Mouse (Mus musculus) T-helper 17 cell (primary cell): ENCODE measurements around the gene Gm6408.
"Not testable (repeated sequence)": the region's sequence is repeated elsewhere in the genome, so short reads cannot be mapped to it uniquely, and the experiment has no call there.

Source experiments
- in situ Hi-C, 2 experiments: fragments of 300-600 bp; cut with MboI, MseI; formaldehyde crosslinking; loops; 1 replicate in 1 of 2; 2 replicates in 1 of 2; pipeline ENCODE4 v1.15.1; 2025; ENCODE audit warnings: high pct_unique_total_duplicates in 2 of 2

Gene Gm6408

DNA sequence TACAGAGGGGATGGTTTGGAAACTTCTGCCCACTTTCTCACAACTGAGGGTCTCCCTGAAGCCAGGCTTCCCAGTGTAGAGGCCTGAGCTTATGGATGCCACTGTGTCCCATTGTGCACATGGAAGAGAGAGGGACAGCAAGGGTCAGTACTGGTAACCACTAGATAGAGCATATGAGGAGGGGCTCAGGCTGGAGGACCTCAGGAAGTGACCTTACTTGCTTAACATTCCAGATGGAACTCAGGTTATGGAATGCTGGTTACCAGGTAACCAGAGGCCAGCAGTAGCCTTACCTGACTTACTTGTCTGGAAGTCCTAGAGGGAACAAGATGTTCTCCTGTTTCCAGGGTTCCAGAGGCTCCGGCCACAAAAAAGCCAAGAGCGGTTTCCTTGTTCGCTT lies at the start of gene Gm6408:
Gene Gm6408, plus strand, starts transcription at position 301 of the 400 bp plus-strand sequence.
- in situ Hi-C loops = loop anchor here (5.0 to 10.0 kb wide), 2 partner anchors 297 to 324 kb away; partner anchors contain the start of gene 1700001J03Rik (in 1 of the 2)

DNA sequence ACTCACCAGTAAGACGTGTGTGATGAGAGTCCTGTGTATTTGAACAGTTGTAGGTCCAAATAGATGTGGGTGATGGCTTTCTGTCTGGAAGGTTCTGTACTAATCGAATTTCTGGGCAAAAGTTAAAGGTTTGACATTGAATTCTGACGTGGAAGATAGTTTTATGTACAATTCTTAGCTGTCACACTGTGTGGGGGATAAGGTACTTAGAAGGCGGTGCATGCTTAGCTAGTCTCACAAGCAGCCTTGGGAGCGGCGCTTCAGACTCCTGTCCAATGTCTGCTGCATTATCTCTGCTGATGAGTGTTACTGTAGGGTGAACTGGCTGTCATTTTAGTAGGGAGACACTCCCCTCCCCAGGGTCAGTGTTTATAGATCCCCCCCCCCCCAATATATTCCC lies 49.3 kb upstream of the Gm6408 start:
- in situ Hi-C loops = no loop called here

DNA sequence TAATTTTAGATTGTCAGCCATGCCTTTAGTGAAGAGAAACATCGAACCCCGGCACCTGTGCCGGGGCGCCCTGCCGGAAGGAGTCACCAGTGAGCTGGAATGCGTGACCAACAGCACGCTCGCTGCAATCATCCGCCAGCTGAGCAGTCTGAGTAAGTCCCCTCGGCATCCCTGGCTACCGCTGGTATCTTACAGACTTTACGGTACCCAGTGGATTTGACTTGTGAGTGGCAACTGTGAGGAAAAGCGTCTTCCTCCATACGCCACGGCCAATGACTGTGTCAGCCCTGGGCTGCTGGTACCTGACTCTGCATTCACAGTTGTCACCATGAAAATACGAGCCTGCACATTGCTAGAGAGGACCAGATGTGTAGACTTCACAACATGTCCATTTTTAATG lies 46.4 kb upstream of the Gm6408 start:
- in situ Hi-C loops = no loop called here

DNA sequence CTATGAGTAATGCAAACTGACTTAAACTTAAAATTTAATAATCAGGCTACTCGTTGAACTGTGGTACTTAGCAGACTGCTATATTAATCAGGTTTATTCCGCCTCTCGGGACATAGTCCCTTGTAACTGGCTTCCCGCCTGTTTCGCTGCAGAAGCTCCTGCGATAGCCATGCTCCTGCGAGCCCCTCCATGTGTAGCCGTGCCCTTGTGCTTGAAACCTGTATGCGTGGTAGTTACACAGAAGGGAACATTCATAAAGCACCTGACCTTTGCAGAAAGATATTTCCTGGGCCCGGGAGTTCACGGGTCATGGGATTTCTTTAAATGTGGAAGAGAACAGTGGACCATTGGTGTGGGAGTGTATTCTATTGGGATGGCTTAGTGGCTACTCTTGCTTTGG lies 45.0 kb upstream of the Gm6408 start:
- in situ Hi-C loops = no loop called here

DNA sequence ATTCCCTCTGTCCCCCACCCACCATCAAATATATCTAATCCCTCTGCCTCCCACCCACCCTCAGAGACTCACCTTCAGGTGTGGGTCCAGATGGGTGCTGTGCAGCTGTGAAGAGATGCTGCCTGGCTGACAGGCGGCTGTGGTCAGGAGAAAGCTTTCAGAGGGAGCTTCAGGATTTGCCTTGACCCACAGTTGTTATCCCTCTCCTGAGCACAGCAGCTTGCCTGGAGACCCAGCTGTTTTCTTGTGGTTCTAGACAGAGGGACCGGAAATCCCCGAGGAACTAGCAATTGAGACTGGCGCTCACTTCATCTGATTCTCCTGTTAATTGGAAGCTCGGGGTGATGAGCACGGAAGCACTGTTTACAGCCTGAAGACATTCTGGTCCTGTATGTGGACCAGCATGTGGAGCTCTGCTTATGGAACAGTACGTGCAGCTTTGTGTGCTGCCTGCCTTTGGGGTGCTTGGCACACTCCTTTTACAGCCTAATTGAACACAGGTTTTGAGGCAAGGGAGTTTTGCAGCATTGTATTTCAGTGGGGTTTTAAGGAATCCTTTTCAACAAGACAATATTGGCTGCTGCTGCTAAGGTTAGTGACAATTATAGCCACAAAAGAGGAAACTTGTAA lies 42.5 kb upstream of the Gm6408 start:
- in situ Hi-C loops = no loop called here

DNA sequence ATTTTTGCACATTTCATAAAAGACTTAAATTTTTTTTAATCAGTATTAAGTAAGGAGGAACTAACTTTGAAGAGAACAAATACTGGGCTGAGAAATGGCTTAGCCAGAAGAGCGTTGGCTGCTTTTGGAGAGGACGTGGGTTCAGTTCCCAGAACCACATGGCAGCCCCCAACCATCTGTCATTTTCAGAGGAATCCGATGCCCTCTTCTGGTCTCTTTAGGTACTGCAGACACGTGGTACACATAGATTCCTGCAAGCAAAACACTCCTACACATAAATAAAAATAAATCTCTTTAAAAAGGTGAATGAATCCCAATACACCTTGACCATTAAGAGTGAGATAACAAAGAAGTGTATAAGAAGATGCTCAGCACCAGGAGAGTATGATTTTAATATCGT lies 41.5 kb upstream of the Gm6408 start:
- in situ Hi-C loops = loop anchor here in 1 of 2 experiments (5.0 kb wide), 1 partner anchor 1707 kb away; no protein-coding TSS in a partner anchor

DNA sequence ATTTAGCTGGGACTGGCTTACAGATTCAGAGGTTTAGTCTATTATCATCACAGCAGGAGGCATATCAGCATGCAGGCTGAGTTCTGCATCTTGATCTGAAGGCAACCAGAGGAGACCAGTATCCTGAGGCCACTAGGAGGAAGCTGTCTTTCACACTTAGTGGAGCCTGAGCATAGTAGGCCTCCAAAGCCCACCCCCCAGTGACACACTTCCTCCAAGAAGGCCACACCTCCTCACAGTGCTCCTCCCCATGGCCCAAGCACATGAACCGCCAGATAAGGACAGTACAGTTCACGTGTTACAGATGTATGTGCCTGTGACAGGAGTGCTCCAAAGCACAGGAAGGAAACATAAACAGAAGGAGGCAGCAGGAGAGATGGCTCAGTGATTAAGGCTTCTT lies 39.0 kb upstream of the Gm6408 start:
- in situ Hi-C loops = loop anchor here in 1 of 2 experiments (5.0 kb wide), 1 partner anchor 1705 kb away; no protein-coding TSS in a partner anchor

DNA sequence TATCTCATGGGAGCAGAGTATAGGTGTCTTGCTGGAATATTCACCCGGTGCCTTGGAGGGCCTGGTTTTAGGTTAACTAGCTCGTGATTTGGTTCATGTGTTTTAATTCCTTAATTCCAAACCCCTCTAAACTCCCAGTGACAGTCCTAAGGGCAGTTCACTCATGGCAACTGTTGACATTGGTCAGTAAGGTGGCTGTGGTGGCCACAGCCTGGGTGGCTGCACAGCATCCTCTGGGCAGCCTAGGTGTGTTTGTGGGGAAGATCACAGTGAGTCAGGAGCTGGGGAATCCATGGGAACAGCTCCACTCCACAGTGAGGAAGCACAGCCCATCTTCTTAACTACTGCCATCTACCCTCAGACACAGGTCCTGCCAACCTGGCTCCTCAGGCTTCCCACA lies 35.1 kb upstream of the Gm6408 start:
- in situ Hi-C loops = no loop called here

DNA sequence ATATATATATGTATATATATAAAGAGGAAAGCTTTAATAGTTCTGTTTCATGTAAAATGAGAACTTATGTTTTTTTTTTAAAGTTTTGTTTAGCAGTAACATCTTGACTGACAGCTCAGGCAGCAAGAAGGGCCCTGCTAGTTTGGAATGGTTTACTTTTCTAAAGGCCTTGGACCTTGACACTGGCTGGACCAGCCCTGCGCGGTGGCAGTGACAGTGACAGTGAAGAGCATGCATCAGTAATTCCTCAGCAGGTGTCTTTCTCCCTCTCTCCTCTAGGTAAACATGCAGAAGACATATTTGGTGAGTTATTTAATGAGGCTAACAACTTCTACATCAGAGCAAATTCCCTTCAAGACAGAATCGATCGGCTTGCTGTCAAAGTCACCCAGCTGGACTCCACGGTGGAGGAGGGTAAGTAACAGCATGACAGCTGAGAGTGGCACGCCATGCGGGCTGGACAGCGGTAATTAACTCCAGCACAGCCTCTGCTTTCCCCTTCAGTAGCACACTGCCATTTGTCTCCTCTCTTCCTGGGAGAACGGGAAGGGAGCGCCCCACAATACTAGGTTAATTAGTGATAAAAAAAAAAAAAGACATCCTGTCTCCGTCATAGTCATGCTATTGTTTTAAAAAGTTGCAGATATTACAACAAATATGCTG lies 30.0 kb upstream of the Gm6408 start:
- in situ Hi-C loops = no loop called here

DNA sequence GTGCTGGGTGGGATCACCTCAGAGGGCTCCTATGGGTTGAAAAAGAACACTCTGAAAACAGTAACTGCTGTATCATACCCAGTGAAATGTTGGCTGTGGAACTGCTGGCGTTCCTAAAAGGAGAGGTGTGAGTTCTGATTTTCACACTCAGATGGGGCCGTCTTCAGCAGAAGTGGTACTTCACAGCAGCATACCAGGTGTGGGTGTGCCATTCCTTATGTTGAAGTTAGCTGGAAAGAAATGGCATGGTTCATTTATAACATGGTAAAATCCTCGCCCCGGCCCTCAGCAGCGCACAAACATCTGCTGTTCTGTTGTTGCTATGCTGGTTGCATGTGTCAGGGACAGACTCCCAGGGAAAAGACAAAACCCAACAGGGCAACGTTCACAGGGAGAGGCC lies 28.2 kb upstream of the Gm6408 start:
- in situ Hi-C loops = no loop called here

DNA sequence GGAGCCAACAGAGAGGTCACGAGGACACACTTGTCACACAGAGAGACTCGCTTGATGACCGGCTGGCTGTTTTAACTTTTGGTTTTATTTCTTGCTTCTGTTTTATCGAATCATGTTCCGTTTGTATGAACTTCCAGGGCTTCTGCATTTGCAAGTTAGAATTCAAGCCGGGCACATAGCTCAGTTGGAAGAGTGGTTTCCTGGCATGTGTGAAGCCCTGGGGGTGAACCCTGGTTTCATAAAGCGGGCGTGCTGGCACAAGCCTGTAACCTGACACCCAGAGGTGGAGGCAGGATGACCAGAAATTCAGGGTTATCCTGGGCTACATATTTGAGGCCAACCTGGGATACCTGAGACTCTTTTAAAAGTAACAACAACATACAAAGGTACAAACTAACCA lies 20.2 kb upstream of the Gm6408 start:
- in situ Hi-C loops = no loop called here

DNA sequence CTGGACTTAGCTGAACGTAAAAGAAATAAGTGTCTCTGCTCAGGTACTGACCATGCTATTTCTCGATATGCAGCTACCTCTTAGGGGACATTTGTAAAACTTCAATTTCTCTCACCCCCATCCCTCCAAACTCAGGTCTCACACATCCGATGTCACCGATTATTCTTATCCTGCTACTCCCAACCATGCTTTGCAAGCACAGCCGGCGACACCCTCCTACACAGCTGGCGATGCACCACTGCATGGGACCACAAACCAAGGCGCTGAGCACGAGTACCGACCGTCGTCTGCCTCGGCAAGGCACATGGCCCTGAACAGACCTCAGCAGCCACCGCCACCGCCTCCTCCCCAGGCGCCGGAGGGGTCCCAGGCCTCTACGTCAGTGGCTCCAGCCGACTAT lies 15.1 kb upstream of the Gm6408 start:
- in situ Hi-C loops = no loop called here

DNA sequence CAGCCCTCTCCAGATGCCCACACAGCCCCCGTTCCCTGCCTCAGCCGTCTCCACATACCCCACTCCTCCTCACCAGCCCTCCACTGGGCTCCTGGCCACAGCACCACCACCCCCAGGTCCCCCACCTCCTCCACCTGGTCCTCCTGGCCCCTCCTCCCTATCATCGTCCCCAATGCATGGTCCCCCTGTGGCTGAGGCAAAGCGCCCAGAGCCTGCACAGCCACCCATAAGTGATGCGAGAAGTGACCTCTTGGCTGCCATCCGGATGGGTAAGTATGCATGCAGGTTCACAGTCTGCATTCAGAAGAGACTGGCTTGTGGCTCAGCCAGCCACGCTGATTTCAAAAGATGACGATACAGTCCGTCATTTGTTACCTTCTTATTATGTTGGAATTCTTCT lies 13.5 kb upstream of the Gm6408 start:
- in situ Hi-C loops = no loop called here

DNA sequence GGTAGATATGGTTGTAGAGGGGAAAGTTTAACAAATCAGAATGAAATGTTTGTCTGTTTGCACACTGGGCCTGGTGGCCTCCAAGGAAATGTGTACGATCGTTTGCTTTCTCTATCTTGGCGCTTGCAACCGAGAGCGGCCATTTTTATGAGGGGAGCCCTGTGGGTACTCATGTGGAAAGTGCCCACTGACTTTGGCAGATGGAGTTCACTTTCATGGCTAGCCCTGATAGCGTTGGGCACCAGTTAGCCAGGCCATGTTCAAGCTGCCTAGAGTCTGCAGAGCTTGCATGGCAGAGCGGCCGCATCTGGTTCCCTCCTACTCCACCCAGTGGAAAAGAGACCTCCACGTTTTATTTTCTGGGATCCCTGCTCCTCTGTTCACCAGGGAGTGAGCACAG lies 10.9 kb upstream of the Gm6408 start:
- in situ Hi-C loops = no loop called here

DNA sequence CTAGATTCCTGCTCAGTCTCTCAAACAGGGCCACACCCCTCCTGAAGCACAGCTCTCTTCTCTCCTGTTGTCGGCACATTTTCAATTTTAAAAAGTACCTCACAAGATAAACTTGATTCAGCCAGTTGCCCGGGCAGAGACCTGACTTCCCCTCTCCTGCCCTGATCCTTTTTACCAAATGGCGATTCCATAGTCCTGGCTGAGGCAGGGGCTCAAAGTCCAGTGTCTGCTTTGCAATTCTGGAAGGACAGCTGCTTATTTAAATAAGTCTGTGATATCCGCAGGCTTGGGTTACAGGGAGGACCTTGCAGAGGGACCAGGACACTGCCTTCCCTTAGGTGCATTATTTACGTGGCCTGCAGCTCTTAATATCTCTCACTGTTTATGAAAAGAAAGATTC lies 10.5 kb upstream of the Gm6408 start:
- in situ Hi-C loops = no loop called here

DNA sequence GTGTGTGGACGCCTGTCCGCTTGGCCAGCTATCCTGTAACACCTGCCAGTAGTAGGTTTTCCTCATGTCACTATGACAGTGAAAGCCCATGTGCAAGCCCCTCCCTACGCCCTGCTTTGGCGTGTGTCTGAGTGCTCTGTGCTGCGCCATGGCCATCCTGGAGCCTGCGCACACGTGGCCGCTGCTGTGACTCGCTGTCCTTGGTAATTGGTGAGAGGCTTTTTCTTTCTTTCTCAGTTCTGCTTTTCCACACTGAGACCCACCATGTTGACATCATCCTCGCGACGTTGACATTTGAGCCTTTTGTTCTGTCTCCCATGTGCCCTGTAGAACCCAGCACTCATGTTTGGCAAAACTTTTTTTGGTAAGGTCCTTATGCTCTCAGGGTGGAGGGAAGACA lies 9.9 kb upstream of the Gm6408 start:
- in situ Hi-C loops = no loop called here

DNA sequence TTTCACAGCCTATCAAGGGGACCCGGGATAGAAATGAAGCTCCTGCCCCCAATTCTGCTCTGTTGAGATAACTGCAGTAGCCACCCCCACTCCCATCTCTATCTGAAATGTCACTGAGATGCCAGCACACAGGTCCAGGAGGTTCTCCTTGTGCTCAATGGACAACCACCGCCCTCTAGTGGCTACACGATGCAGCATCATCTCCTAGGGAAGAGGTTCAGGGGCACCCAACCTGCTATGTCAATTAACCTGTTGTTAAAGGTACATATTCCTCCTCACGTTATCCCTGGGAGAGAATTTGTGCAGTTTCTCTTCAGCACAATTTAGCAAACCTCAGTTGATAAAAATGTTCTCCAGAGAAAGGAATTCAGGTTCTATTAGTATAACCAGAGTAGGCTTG lies 2.2 kb upstream of the Gm6408 start:
- in situ Hi-C loops = not testable (repeated sequence)

DNA sequence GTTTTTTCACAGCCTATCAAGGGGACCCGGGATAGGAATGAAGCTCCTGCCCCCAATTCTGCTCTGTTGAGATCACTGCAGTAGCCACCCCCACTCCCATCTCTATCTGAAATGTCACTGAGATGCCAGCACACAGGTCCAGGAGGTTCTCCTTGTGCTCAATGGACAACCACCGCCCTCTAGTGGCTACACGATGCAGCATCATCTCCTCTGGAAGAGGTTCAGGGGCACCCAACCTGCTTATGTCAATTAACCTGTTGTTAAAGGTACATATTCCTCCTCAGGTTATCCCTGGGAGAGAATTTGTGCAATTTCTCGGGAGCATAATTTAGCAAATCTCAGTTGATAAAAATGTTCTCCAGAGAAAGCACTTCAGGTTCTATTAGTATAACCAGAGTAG lies 7.2 kb downstream of the Gm6408 start:
- in situ Hi-C loops = loop anchor here in 1 of 2 experiments (10.0 kb wide), 1 partner anchor 304 kb away; the partner anchor contains the start of gene 1700001J03Rik

DNA sequence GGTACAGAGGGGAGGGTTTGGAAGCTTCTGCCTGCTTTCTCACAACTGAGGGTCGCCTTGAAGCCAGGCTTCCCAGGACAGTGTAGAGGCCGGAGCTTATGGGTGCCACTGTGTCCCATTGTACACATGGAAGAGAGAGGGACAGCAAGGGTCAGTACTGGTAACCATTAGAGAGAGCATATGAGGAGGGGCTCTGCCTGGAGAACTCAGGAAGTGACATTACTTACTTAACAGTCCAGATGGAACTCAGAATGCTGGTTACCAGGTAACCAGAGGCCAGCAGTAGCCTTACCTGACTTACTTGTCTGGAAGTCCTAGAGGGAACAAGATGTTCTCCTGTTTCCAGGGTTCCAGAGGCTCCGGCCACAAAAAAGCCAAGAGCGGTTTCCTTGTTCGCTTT lies 9.3 kb downstream of the Gm6408 start, which contains the start of gene Gm6370:
Gene Gm6370, plus strand, starts transcription at position 301 of the 400 bp plus-strand sequence.
- in situ Hi-C loops = loop anchor here in 1 of 2 experiments (5.0 kb wide), 1 partner anchor 36 kb away; the partner anchor contains the start of gene Gm3404

DNA sequence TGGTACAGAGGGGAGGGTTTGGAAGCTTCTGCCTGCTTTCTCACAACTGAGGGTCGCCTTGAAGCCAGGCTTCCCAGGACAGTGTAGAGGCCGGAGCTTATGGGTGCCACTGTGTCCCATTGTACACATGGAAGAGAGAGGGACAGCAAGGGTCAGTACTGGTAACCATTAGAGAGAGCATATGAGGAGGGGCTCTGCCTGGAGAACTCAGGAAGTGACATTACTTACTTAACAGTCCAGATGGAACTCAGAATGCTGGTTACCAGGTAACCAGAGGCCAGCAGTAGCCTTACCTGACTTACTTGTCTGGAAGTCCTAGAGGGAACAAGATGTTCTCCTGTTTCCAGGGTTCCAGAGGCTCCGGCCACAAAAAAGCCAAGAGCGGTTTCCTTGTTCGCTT lies 20.3 kb downstream of the Gm6408 start, which contains the start of gene 4930449I24Rik:
Gene 4930449I24Rik, plus strand, starts transcription at position 301 of the 400 bp plus-strand sequence.
- in situ Hi-C loops = not testable (repeated sequence)

DNA sequence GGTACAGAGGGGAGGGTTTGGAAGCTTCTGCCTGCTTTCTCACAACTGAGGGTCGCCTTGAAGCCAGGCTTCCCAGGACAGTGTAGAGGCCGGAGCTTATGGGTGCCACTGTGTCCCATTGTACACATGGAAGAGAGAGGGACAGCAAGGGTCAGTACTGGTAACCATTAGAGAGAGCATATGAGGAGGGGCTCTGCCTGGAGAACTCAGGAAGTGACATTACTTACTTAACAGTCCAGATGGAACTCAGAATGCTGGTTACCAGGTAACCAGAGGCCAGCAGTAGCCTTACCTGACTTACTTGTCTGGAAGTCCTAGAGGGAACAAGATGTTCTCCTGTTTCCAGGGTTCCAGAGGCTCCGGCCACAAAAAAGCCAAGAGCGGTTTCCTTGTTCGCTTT lies 32.1 kb downstream of the Gm6408 start, which contains the start of gene Gm3402:
Gene Gm3402, plus strand, starts transcription at position 301 of the 400 bp plus-strand sequence.
- in situ Hi-C loops = not testable (repeated sequence)

DNA sequence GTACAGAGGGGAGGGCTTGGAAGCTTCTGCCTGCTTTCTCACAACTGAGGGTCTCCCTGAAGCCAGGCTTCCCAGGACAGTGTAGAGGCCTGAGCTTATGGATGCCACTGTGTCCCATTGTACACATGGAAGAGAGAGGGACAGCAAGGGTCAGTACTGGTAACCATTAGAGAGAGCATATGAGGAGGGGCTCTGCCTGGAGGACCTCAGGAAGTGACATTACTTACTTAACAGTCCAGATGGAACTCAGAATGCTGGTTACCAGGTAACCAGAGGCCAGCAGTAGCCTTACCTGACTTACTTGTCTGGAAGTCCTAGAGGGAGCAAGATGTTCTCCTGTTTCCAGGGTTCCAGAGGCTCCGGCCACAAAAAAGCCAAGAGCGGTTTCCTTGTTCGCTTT lies 43.7 kb downstream of the Gm6408 start, which contains the start of gene Gm3404:
Gene Gm3404, plus strand, starts transcription at position 301 of the 400 bp plus-strand sequence.
- in situ Hi-C loops = loop anchor here in 1 of 2 experiments (5.0 kb wide), 1 partner anchor 33 kb away; the partner anchor contains the start of gene Gm6370
